8 mouse cellular contexts compared by ENCODE assay signal in genomic region chr3:84135387-84135786, GRCm38 (mm10). TPM values are rescaled to one million over a fixed set of nuclear protein-coding genes. Genes with fewer than 3 reads are reported as not detected.
DNase-seq lines count a peak whose midpoint lies in the region; ATAC-seq and TF ChIP-seq lines count a peak whose summit lies in the region.

No protein-coding gene starts in this region.

- no peaks in the 10 kb centered on the region for H3K4me1 ChIP-seq in ES-E14 (ENCODE audit: control insufficient read depth in 2 of 2, insufficient read depth in 2 of 2, low read length in 2 of 2, poor library complexity in 1 of 2)
- H3K4me1 ChIP-seq in liver, embryonic 12.5 days: peaks cover 31% of the 10 kb centered on the region
- no peaks in the 10 kb centered on the region for H3K4me1 ChIP-seq in stomach, embryonic 15.5 days

- peaks cover 2% of the 10 kb centered on the region; the same call in 1 of the 2 replicates for H3K36me3 ChIP-seq in ES-E14 (ENCODE audit: control insufficient read depth, insufficient read depth, low read length, poor library complexity, severe bottlenecking)
- 0 out of 2 replicates have a peak, but pooled peaks cover 6% of the 10 kb centered on the region for H3K36me3 ChIP-seq in liver, embryonic 12.5 days
- H3K36me3 ChIP-seq in stomach, embryonic 15.5 days: no peaks in the 10 kb centered on the region

- peak; percentile 31 to 65 for DNase-seq in adrenal gland, adult (ENCODE audit: inconsistent age in 2 of 2, low spot score in 1 of 2)
- DNase-seq in adrenal gland, postnatal 4 days (ENCODE audit: low spot score in 2 of 2): no peak
- peak; percentile 29 for DNase-seq in ES-E14 (ENCODE audit: low read depth, low spot score)
- no peak for DNase-seq in cerebellum, adult 11 months
- DNase-seq in layer of hippocampus, postnatal 25 days (ENCODE audit: extremely low spot score in 1 of 2, low spot score in 1 of 2): no peak

- 23% methylated on average over 9 of the region's 9 CpGs for WGBS in liver, embryonic 12.5 days (ENCODE audit: insufficient replicate concordance)
- WGBS in stomach, embryonic 15.5 days: 37% methylated on average over 9 of the region's 9 CpGs

- H3K9me3 ChIP-seq in ES-E14 (ENCODE audit: control insufficient read depth, insufficient read depth, low read depth, low read length): no peaks in the 10 kb centered on the region
- H3K9me3 ChIP-seq in liver, embryonic 12.5 days (replicated peaks): no peaks in the 10 kb centered on the region
- H3K9me3 ChIP-seq in stomach, embryonic 15.5 days: no peaks in the 10 kb centered on the region

- H3K27me3 ChIP-seq in liver, embryonic 12.5 days (replicated peaks): no peaks in the 10 kb centered on the region
- no peaks in the 10 kb centered on the region for H3K27me3 ChIP-seq in stomach, embryonic 15.5 days (replicated peaks)

- no peak overlapping the region for H3K4me3 ChIP-seq in ES-E14 (ENCODE audit: insufficient read depth in 1 of 2, low read depth in 1 of 2, low read length in 2 of 2, poor library complexity in 1 of 2, severe bottlenecking in 1 of 2)
- H3K4me3 ChIP-seq in liver, embryonic 12.5 days: peak overlapping the region; percentile 31
- H3K4me3 ChIP-seq in stomach, embryonic 15.5 days (replicated peaks): no peak overlapping the region

- peak overlapping the region; percentile 63 for H3K4me2 ChIP-seq in liver, embryonic 12.5 days
- H3K4me2 ChIP-seq in stomach, embryonic 15.5 days: 0 out of 2 replicates have a peak overlapping the region, but pooled peaks have one; percentile 22

- peak; percentile 100 for ATAC-seq in granulocyte monocyte progenitor cell, adult 5-6 weeks (replicated peaks; ENCODE audit: poor library complexity, severe bottlenecking)
- peak; percentile 100 for ATAC-seq in liver, embryonic 12.5 days
- peak; percentile 95 for ATAC-seq in stomach, embryonic 15.5 days (ENCODE audit: insufficient read depth, low FRiP score, low read depth)

- in situ Hi-C loops in ES-E14 (cut with MboI; ENCODE audit: low sequenced_read_pairs in 2 of 2, unreplicated experiment in 2 of 2): no loop called here

- H3K9ac ChIP-seq in ES-E14 (ENCODE audit: insufficient read depth, low read depth, low read length, poor library complexity, severe bottlenecking): no peak overlapping the region
- H3K9ac ChIP-seq in liver, embryonic 12.5 days: peak overlapping the region; percentile 37
- no peak overlapping the region for H3K9ac ChIP-seq in stomach, embryonic 15.5 days

- H3K27ac ChIP-seq in ES-E14 (ENCODE audit: insufficient read depth, low read depth, low read length, poor library complexity, severe bottlenecking): no peak overlapping the region
- peak overlapping the region; percentile 26; the same call in 1 of the 2 replicates for H3K27ac ChIP-seq in liver, embryonic 12.5 days
- no peak overlapping the region for H3K27ac ChIP-seq in stomach, embryonic 15.5 days

TF ChIP-seq in ES-E14, 5 proteins besides CTCF, POLR2A, EP300 and RAD21:
- TF ChIP-seq ZNF384 (IDR thresholded peaks at IDR 0.05; ENCODE audit: low read depth, low read length): no peak
- TF ChIP-seq ZC3H11A (IDR thresholded peaks at IDR 0.05; ENCODE audit: borderline replicate concordance, low read depth, low read length): no peak
- no peak for TF ChIP-seq CHD2 (IDR thresholded peaks at IDR 0.05; ENCODE audit: low read depth, low read length)
- TF ChIP-seq MAFK (IDR thresholded peaks at IDR 0.05; ENCODE audit: insufficient read depth, low read depth, low read length): no peak
- no peak for TF ChIP-seq HCFC1 (IDR thresholded peaks at IDR 0.05; ENCODE audit: borderline replicate concordance, insufficient read depth, low read length)
TF ChIP-seq in ES-E14: peak in this region for 0.

RNA-seq across cellular contexts. Expression of gene Mnd1, which starts 20.2 kb away (rescaled TPM):
- 10 to 100 TPM; 18.8 to 24.0 TPM for total RNA-seq in adrenal gland, postnatal 4 days (2021)
- 28.1 and 31.9 TPM in 2 replicates for total RNA-seq in ES-E14 (2012; rRNA removed)
- total RNA-seq in granulocyte monocyte progenitor cell, adult 5-6 weeks (2014; fragmentation: Nextera tagmentation): 13.9 and 37.9 TPM in 2 replicates
- 32.1 and 43.3 TPM in 2 replicates for total RNA-seq in granulocyte monocyte progenitor cell, adult 5-6 weeks (2017)
- polyA plus RNA-seq in liver, embryonic 12.5 days (2016; fragmentation: Nextera tagmentation; extraction: Ambion mirVana): 12.3 and 12.8 TPM in 2 replicates
- 12.7 and 15.1 TPM in 2 replicates for polyA plus RNA-seq in stomach, embryonic 15.5 days (2015; fragmentation: Nextera tagmentation; extraction: Ambion mirVana)
- 1 to 10 TPM; 1.4 to 2.2 TPM for total RNA-seq in layer of hippocampus, postnatal 25 days (2021)

RNA-seq across cellular contexts. Expression of gene Gm6525, which starts 38.5 kb away (rescaled TPM):
- not detected for total RNA-seq in adrenal gland, postnatal 4 days (2021)
- 0.27 and 0.48 TPM in 2 replicates for total RNA-seq in ES-E14 (2012; rRNA removed)
- total RNA-seq in granulocyte monocyte progenitor cell, adult 5-6 weeks (2014; fragmentation: Nextera tagmentation): not detected in 2 replicates
- 0.15 TPM in 1 of 2 replicates, not detected in the other for total RNA-seq in granulocyte monocyte progenitor cell, adult 5-6 weeks (2017)
- 0.30 TPM in 1 of 2 replicates, not detected in the other for polyA plus RNA-seq in liver, embryonic 12.5 days (2016; fragmentation: Nextera tagmentation; extraction: Ambion mirVana)
- 0.81 and 1.2 TPM in 2 replicates for polyA plus RNA-seq in stomach, embryonic 15.5 days (2015; fragmentation: Nextera tagmentation; extraction: Ambion mirVana)
- not detected for total RNA-seq in layer of hippocampus, postnatal 25 days (2021)

Comparison
In these comparisons a context has a peak if more than half of its experiments do, and no peak if none do; other contexts are left out.
1. DNase-seq: peak in adrenal gland, adult (2 of 2) and ES-E14 (single experiment); none in adrenal gland, postnatal 4 days (0 of 2), cerebellum, adult 11 months (single experiment) and layer of hippocampus, postnatal 25 days (0 of 2).
2. Peak in every context shown above with its lines, with median percentiles within 50 percentile points of each other: ATAC-seq.